Mouse (Mus musculus) kidney, adult 18-20 months (tissue): ENCODE measurements around the gene Map3k1.
"Not testable (repeated sequence)": the region's sequence is repeated elsewhere in the genome, so short reads cannot be mapped to it uniquely, and the experiment has no call there.

Experiments used
- DNase-seq: peaks from one replicate; pipeline ENCODE4 v3.0.0; 2021

Map3k1 gene

DNA sequence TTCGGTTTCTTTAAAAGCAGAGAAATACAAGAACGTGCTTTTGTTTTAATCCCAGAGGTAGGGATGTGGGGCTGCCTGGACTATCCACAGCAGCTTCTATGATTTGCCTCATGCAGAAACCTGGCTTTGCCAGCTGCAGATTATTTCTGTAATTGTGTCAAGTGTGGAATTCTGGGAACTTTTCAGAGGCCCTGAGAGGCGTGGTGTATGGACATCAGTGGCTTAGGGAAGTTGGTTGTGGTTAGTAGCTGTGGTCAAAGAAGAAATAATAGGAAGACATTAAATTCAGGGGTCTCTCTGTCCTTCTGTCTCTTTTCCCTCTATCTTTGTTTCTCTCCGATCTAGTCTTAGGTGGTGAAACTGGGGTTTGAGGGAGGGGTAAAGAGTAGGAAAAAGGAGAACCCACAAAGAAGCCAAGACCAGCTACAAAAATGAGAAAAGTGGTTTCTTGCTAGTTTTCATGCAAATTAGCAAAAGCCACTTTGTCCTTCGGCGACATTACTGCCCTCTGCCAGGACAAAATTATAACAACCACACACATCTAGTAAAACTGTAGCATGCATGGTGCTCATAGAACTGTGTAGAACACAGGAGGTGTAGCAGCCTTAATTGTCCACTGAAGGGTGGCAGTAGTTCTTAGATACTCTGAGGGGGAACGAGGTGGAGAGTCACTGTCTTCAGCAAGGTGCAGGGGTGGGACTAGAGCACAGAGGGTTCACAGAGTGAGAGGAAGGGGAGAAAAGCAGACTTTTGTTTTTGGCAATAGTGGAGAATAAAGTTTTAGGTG is 67.4 kb downstream of the Map3k1 start:
- no peak for DNase-seq

DNA sequence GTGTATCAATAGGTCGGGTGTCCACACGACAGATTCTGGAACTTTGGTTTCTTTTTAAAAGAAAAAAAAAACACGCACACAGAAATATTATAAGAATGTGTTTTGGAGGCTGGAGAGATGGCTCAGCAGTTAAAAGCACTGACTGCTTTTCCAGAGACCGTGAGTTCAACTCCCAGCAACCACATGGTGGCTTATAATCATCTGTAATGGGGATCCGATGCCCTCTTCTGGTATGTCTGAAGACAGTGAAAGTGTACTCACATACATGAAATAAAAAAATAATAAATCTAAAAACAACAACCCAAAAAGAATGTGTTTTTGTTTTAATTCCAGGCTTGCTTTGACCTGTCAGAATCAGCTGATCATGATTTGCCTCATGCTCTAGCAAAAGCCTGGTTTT is 81.9 kb downstream of the Map3k1 start:
- DNase-seq: no peak

DNA sequence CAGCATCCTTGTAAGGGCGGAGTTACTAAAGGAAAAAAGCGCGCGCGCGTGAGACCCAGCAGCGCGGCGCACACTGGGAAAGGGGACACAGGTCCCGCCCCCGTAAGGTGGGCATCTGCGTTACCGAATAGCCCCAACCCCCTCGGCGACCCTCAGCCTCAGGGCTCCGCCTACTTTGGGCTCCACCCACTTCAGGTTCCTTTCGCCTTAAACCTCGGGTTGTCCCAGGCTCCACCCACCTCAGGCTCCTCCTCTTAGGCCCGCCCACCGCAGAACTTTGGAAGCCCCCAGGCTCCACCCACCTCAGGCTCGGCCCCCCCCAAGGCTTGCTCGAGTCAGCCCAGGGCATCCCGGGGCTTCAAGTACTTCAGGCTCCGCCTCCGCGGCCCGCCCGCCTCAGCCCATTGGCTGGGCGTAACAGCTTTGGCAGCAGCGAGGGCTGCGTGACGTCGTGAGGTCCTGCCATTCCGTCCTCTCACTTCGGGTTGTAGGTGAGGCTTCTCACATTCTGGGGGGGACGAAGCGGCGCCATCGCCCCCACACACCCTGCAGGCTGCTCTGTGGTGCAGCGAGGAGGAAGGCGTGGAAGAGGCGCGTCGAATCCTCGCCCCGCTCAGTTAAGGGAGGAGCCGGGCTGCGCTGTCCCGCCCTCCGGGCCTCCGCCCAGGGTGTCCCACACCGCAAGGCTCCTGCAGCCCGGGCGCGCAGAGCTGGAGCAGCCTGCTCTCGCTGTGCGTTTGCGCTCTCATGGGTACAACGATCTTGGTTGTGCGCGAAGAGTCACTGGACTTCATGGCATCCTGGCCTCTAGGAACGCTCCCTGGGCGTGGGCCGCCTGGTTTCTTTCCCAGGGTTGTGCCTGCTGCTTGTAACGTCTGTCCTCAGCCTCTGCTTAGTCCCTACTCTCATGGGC is 83.4 kb downstream of the Map3k1 start:
- peak; percentile 98 for DNase-seq

DNA sequence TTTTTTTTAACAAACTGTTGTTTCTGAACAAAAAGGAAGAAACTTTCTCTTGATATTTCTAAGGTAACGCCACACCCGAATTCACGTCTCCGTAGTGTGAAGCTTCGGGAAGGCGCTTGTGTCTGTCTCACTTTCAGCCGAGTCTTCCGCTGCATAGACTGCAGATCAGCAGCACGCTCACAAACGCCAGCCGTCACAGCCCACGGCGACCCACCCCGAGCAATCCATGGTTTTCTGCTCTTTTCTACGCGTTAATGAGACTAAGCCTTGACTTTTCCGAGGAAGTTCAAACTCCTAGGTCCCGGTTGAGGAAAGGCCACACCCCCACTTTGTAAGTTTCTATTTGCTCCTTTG is 84.0 kb downstream of the Map3k1 start:
- no peak for DNase-seq

DNA sequence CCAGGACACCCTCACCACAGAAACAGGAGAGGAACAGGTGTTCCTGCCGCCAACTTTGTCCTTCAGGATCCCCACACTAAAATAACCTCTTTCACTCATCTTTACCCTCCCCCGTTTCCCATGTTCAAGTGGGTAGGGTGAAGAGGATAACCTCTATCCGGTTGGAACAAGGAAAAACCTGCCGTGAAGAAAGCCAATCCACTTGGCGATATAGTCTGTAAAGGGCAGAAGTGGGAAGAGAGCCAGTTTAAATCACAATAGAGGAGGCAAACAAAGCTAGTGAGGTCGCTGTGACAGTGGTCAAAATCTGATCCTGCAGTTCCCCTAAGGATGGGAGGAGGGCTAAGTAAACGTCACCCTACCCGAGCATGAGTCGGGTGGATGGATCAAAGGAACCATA is 89.1 kb downstream of the Map3k1 start:
- DNase-seq: no peak

DNA sequence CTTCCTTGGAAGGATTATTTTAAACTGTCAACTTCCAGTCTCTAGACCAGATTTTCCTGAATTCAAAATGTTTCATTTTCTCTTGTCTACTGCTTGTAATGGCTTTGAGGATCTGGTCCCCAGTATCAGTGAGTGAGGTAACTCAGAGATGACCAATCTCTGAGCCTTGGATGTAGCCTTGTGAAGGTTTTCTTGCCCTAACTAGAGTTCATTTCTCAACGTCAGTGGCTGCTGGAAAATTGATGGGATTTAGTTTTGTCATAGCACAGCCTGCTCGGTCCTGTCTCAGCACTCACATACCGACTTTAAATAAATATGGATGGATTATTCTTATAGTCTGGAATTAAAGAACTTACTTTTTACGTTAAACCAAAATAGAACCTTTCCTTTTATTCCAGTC is 98.3 kb downstream of the Map3k1 start:
- DNase-seq: no peak

DNA sequence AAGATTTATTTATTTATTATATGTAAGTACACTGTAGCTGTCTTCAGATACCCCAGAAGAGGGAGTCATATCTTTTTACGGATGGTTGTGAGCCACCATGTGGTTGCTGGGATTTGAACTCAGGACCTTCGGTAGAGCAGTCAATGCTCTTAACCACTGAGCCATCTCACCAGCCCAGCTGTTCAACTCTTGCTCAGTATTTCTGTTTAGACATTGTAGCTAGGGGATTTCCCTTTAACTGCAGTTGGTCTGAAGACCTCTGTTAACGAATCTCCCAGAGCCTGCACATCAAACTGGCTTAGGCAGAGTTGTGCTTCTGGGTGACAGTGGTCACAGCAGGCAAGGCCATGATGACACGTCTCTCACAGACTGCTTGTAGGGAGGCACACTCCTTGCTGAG is 104.8 kb downstream of the Map3k1 start:
- DNase-seq: not testable (repeated sequence)

DNA sequence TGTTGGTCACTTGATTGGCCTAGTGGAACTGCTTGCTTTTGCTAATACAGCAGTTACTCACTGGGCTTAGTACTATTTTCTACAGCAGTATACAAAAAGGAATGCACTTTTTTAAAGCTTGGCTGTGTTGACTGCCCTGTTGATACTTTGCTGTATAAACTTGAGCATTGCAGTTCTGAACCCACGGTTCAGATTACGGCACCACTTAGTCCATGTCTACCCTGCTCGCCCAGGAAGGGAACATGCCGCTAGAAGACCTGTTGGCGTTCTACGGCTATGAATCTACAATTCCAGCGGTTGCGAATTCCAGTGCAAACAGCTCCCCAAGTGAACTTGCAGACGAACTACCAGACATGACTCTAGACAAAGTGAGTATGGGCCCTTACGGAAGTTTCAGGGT is 105.4 kb downstream of the Map3k1 start:
- DNase-seq: no peak
